Mouse (Mus musculus) testis, postnatal 10 days (tissue): ENCODE results near the gene Atpif1.

Experiments
- DNase-seq: peaks from one replicate; pipeline ENCODE4 v3.0.0; 2021; ENCODE audit warnings: low spot score

Gene Atpif1

GRCm38 (mm10) chr4:132526678-132527077 lies 6.8 kb downstream of the Atpif1 start:
- DNase-seq: no peak

GRCm38 (mm10) chr4:132524808-132525207 lies 8.7 kb downstream of the Atpif1 start:
- no peak for DNase-seq

- DNase-seq: peak; percentile 82
Measured at GRCm38 (mm10) chr4:132524321-132524741, 9.1 kb downstream of the Atpif1 start.

- DNase-seq: no peak
Measured at GRCm38 (mm10) chr4:132519188-132519587, 14.3 kb downstream of the Atpif1 start.

- DNase-seq: no peak
Measured at GRCm38 (mm10) chr4:132518066-132518465, 15.4 kb downstream of the Atpif1 start.

- peak; percentile 86 for DNase-seq
Measured at GRCm38 (mm10) chr4:132515369-132516155, 17.9 kb downstream of the Atpif1 start.

- peak; percentile 91 for DNase-seq
Measured at GRCm38 (mm10) chr4:132514555-132515135, 18.8 kb downstream of the Atpif1 start.

GRCm38 (mm10) chr4:132513395-132514273 lies 19.8 kb downstream of the Atpif1 start:
- no peak for DNase-seq

GRCm38 (mm10) chr4:132512080-132512479 lies 21.4 kb downstream of the Atpif1 start:
- DNase-seq: no peak

GRCm38 (mm10) chr4:132510352-132510798 lies 23.1 kb downstream of the Atpif1 start, which contains the start of gene Sesn2:
Gene Sesn2, minus strand, starts transcription at chr4:132510501.
- DNase-seq: peak; percentile 97

GRCm38 (mm10) chr4:132509621-132510296 lies 23.7 kb downstream of the Atpif1 start:
- DNase-seq: peak; percentile 88

GRCm38 (mm10) chr4:132507210-132507609 lies 26.2 kb downstream of the Atpif1 start:
- DNase-seq: no peak

GRCm38 (mm10) chr4:132506250-132506649 lies 27.2 kb downstream of the Atpif1 start:
- DNase-seq: no peak

- DNase-seq: no peak
Measured at GRCm38 (mm10) chr4:132505800-132506199, 27.7 kb downstream of the Atpif1 start.

- DNase-seq: no peak
Measured at GRCm38 (mm10) chr4:132505034-132505738, 28.3 kb downstream of the Atpif1 start.

- DNase-seq: no peak
Measured at GRCm38 (mm10) chr4:132503344-132503743, 30.1 kb downstream of the Atpif1 start.

- DNase-seq: no peak
Measured at GRCm38 (mm10) chr4:132501639-132502038, 31.8 kb downstream of the Atpif1 start.

- no peak for DNase-seq
Measured at GRCm38 (mm10) chr4:132494271-132494918, 39.1 kb downstream of the Atpif1 start.

GRCm38 (mm10) chr4:132492178-132493060 lies 41.0 kb downstream of the Atpif1 start:
- peak; percentile 53 for DNase-seq

GRCm38 (mm10) chr4:132491748-132492147 lies 41.7 kb downstream of the Atpif1 start:
- no peak for DNase-seq
